Mouse (Mus musculus) lung, postnatal 0 days (tissue): Measurements from ENCODE around the gene Tap1.

Experiments
- CTCF ChIP-seq: IDR thresholded peaks from 2 replicates; pipeline ENCODE4 v1.5.1; 2016; ENCODE audit warnings: antibody characterized with exemption, mild to moderate bottlenecking
- EP300 ChIP-seq: IDR thresholded peaks from 2 replicates; pipeline ENCODE4 v1.6.1; 2016; ENCODE audit warnings: antibody characterized with exemption, mild to moderate bottlenecking, control low read depth

DNA sequence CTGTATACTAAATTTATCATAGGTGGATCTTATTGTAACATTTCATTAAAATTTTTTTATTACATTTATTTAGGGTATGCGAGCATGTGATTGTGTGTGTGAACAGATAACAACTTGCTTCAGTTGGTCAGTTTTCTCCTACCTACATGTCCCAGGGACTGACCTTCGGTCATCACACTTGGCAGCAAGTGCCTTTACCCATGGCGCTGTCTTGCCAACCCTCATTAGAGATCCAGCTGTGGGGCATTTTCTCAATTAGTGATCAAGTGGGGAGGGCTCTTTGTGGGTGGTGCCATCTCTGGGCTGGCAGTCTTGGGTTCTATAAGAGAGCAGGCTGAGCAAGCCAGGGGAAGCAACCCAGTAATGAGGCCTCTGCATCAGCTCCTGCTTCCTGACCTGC is 37.5 kb downstream of the Tap1 start:
- TF ChIP-seq CTCF: no peak
- no peak for TF ChIP-seq EP300
